Mouse (Mus musculus) erythroblast, embryonic 14.5 days (primary cell): ENCODE data around the gene Fam168a.

ENCODE experiments used
- GATA1 ChIP-seq: IDR thresholded peaks from 2 replicates; pipeline ENCODE4 v1.6.1; 2012; ENCODE audit warnings: low read length, inconsistent platforms, mixed read lengths
- TAL1 ChIP-seq: IDR thresholded peaks from 3 replicates; pipeline ENCODE4 v1.6.1; 2012; ENCODE audit warnings: low read length, inconsistent platforms, mixed read lengths

- TF ChIP-seq GATA1 = no peak
- no peak for TF ChIP-seq TAL1
Observed at GRCm38 (mm10) chr7:100727538-100728085, 21.2 kb downstream of the Fam168a start.
